Mouse (Mus musculus) brown adipose tissue, adult 24 weeks (tissue): ENCODE data around the gene Lrch4. TPM values are rescaled to one million over a fixed set of nuclear protein-coding genes. Genes with fewer than 3 reads are reported as not detected.
A peak's percentile ranks its signal among the peaks of the same experiment; 100 is the strongest.

ENCODE experiments used
- H3K27ac ChIP-seq: fragments of 200-500 bp; replicated peaks from 2 replicates; pipeline ENCODE4 v1.5.1; 2012; ENCODE audit warnings: low read depth, mild to moderate bottlenecking, low read length
- H3K4me1 ChIP-seq: fragments of 200-500 bp; 2 replicates; pipeline ENCODE4 v1.6.1; 2012; ENCODE audit warnings: low read length, mixed read lengths; ENCODE audit not compliant: control insufficient read depth, insufficient read depth, insufficient read length
- H3K4me3 ChIP-seq: fragments of 200-500 bp; 2 replicates; pipeline ENCODE4 v1.5.1; 2012; ENCODE audit warnings: low read depth, mild to moderate bottlenecking, low read length, moderate library complexity; ENCODE audit not compliant: insufficient read depth
- polyA plus RNA-seq: library from polyadenylated mRNA; stranded (reverse); fragments of >200 nt; gene quantifications from 2 replicates; pipeline ENCODE4 v1.2.4, GENCODE M21; 2012; ENCODE audit not compliant: missing spikeins, insufficient read depth, insufficient read length

Lrch4 gene
- polyA plus RNA-seq = 11.5 and 13.6 TPM in 2 replicates

DNA sequence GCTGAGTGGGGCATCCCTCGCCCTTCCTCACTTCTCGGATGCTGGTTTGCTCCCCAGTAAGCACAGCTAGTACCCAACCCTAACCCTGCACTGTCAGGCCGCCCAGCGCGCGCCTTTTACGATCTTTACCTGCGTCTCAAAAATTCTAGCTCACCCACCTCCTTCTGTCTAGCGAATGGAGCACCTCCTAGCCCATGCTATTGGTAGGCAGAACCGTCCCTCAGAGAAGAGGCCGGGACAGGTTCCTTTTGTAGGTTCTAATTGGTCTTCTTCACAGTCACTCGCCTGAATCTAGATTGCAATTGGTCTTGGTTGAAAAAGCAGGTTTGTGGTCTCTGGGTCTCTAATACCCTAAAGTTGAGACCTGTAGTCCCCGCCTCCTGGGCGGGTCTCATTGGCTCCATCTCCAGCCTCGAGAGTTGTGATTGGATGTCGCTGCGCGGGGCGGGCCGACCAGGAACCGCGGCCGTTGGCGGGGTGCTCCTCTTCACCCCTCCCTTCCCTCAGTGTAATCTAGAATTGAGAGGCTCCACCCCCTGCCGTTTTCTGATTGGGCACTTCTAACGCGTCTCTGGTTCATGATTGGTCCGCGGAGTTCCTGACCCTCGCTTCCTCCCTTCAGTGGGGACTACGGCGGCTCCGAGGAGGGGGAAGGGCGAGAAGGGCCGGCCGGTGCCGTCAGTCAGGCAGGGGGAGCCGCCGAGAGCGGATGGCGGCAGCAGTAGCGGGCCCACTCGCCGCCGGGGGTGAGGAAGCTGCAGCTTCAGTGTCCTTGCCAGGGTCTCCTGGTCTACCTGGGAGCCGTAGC, at the start of gene Lrch4, which contains the start of the genes Fbxo24 and Gm20605:
Lrch4 (plus strand) TSS at position 624 of the 808 bp plus-strand sequence.
Fbxo24 (minus strand) TSS at position 505 of the 808 bp plus-strand sequence.
Gm20605 (plus strand) TSS at position 678 of the 808 bp plus-strand sequence.
- Histone ChIP-seq H3K4me1 (peaks cover 16% of the 10 kb centered on the region), H3K27ac (peak within 1 kb of the TSS; percentile 88)

DNA sequence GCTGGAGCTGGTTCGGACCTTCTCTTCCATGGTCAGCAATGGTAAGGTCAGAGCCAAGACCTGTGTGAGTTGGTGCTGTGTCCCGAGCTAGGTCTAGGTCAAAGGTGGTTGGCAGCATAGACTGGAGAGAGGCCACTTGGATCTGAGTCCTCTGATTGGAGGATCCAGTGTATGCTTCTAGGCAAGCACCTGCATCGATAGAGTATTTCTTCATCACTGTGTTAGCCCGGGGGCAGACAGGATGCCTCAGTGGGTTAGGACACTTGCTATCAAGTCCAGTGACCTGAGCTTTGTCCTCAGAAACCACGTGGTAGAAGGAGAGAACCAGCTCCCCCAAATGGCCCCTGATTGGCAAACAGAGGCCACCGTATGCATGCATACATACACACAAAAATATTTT, 48.7 kb upstream of the Lrch4 start:
- no peak overlapping the region for H3K4me3 ChIP-seq
- no peaks in the 10 kb centered on the region for H3K4me1 ChIP-seq
- H3K27ac ChIP-seq = 0 out of 2 replicates have a peak overlapping the region, but pooled peaks have one; percentile 10

More for the DNA sequence above, at the start of gene Lrch4, which contains the start of the genes Fbxo24 and Gm20605:
- peak within 1 kb of the TSS; percentile 82 for H3K4me3 ChIP-seq

DNA sequence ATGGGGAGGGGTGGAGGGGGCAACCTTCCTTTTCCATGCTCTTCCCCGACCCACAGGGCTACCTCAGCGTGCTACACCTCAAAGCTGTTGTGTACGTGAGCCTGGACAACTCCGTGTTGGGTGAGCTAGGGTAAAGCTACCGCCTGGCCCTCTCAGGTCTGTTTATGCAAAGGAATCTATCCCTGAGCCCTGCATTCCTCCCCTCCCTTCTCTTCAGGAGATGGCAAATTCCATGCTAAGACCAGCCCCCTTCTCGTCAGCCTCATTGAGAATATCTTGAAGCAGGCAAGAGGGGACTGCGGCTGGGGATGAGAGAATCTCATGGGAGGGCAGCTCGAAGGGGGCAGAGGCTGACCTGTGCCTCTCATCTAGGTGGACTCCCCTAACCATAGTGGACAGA, 46.2 kb upstream of the Lrch4 start:
- Histone ChIP-seq H3K27ac (no peak overlapping the region), H3K4me3 (no peak overlapping the region), H3K4me1 (no peaks in the 10 kb centered on the region)

- Histone ChIP-seq H3K4me1 (no peaks in the 10 kb centered on the region), H3K27ac (no peak overlapping the region), H3K4me3 (peak overlapping the region; percentile 47)
These were observed 45.2 kb upstream of the Lrch4 start for GRCm38 (mm10) chr5:137583670-137584169.

- no peak overlapping the region for H3K4me3 ChIP-seq
- H3K27ac ChIP-seq = no peak overlapping the region
- no peaks in the 10 kb centered on the region for H3K4me1 ChIP-seq
These were observed 43.9 kb upstream of the Lrch4 start for GRCm38 (mm10) chr5:137584976-137585375.

DNA sequence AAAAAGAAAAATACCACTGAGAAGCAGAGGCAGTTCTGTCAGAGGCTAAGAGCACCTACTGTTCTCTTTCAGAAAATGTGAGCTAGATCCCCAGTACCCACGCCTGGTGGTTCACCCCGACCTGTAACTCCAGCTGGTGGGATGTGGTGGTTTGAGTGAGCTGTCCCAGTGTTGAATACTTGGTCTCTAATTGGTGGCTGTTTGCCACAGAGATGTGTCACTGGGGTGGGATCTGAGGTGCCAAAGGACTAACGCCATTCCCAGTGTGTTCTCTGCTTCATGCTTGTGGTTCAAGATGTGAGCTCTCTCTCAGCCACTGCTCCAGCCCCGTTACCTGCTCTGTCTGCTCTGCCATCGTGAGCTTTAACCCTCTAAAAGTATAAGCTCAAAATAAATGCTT, 38.4 kb upstream of the Lrch4 start:
- H3K4me3 ChIP-seq = no peak overlapping the region

GRCm38 (mm10) chr5:137595921-137596320, 33.0 kb upstream of the Lrch4 start:
- Histone ChIP-seq H3K4me1 (peaks cover 4% of the 10 kb centered on the region), H3K4me3 (no peak overlapping the region), H3K27ac (no peak overlapping the region)

More for the DNA sequence above, 38.4 kb upstream of the Lrch4 start:
- Histone ChIP-seq H3K27ac (no peak overlapping the region), H3K4me1 (no peaks in the 10 kb centered on the region)

DNA sequence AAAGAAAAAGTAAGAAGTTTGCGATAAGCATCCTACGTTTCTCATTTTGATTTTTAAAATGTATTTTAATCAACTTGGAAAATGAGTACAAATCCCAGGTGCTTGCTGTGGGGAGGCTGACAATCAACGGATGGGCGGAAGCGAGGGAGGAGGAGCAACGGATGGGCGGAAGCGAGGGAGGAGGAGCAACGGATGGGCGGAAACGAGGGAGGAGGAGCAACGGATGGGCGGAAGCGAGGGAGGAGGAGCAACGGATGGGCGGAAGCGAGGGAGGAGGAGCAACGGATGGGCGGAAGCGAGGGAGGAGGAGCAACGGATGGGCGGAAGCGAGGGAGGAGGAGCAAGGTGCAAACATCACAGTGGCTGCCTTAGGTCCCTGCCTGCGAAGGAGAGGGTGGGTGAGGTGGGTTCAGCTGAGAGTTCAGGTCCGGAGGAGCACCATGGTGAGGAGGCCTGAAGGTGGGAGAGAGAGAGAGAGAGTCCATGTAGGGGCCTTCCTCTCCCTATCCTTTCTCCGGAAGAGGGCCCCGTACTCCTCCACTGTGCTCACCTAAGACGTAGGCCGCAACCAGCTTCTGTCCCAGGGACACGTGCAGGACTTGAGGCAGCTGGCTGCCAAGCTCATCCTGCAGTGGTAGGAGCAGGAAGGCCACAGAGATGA, 32.2 kb upstream of the Lrch4 start:
- no peak overlapping the region; the same call in 1 of the 2 replicates for H3K4me3 ChIP-seq
- peak overlapping the region; percentile 51 for H3K27ac ChIP-seq
- peaks cover 4% of the 10 kb centered on the region for H3K4me1 ChIP-seq

GRCm38 (mm10) chr5:137597625-137598024, 31.3 kb upstream of the Lrch4 start:
- Histone ChIP-seq H3K4me1 (peaks cover 8% of the 10 kb centered on the region), H3K4me3 (no peak overlapping the region), H3K27ac (no peak overlapping the region)

DNA sequence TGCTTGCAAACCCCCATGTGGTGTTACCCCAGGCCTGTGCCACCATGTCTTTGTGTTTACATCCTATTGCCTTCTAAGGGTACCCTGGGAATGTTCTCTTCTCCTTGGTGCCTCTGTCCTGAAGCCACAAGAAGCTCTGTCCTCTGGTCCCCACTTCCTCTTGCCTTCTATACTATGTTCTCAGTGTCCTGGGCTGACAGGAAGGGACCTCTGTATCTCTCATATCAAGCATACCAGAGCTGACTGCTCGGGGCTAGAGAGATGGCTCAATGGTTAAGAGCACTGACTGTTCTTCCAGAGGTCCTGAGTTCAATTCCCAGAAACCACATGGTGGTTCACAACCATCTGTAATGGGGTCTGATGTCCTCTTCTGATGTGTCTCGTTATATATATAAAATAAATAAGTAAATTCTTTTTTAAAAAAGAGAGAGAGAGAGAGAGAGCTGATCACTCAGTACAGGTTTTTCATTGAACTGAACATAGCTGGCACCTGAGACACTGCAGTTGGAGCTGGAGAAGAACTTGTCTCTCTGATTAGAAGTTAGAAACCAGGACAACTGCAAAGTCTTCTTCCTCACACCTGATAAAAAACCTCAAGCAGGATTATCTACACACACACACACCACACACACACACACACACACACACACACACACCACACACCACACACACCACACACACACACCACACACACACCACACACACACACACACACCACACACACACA, 30.7 kb upstream of the Lrch4 start:
- Histone ChIP-seq H3K4me3 (no peak overlapping the region), H3K27ac (no peak overlapping the region), H3K4me1 (peaks cover 10% of the 10 kb centered on the region)

DNA sequence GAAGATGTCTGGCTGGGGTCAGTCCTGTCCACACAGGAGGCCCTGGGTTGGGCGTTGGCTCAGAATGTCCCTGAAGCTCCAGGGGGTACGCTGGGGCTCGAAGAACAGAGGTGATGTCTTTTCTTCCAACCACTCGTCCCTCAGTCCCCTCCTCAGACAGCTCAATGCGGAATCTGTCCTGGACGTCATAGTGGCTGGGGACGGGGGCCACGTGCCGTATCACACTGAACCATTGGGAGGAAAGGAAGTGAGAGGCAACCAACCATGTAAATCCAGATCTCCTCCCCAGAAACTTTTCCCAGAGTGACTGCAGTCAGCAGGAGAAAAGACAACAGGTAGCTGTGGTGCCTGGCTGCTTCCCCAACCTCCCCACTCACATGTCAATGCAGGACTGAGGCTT, 29.3 kb upstream of the Lrch4 start:
- Histone ChIP-seq H3K4me1 (peaks cover 10% of the 10 kb centered on the region), H3K4me3 (peak overlapping the region; percentile 92), H3K27ac (no peak overlapping the region)

- Histone ChIP-seq H3K4me3 (peak overlapping the region; percentile 92), H3K4me1 (peaks cover 10% of the 10 kb centered on the region), H3K27ac (peak overlapping the region; percentile 62)
These were observed 28.7 kb upstream of the Lrch4 start for GRCm38 (mm10) chr5:137600281-137600618.

GRCm38 (mm10) chr5:137600619-137601364, 28.1 kb upstream of the Lrch4 start, which contains the start of gene Mospd3:
Mospd3 (minus strand) TSS chr5:137601058.
- Histone ChIP-seq H3K27ac (peak within 1 kb of the TSS; percentile 100), H3K4me1 (peaks cover 10% of the 10 kb centered on the region), H3K4me3 (peak within 1 kb of the TSS; percentile 92)

GRCm38 (mm10) chr5:137601365-137601729, 27.6 kb upstream of the Lrch4 start:
- Histone ChIP-seq H3K27ac (peak overlapping the region; percentile 67), H3K4me1 (peaks cover 10% of the 10 kb centered on the region)

More at GRCm38 (mm10) chr5:137601365-137601729, 27.6 kb upstream of the Lrch4 start:
- peak overlapping the region; percentile 60 for H3K4me3 ChIP-seq
